Mouse (Mus musculus) frontal cortex, postnatal 25 days (tissue): ENCODE measurements around the gene Olfr113.
"Not testable (repeated sequence)": the region's sequence is repeated elsewhere in the genome, so short reads cannot be mapped to it uniquely, and the experiment has no call there.

Source experiments
- DNase-seq, 2 experiments: peaks; one replicate each; pipeline ENCODE4 v3.0.0; 2022; ENCODE audit warnings: low spot score in 2 of 2

The Olfr113 gene

DNA sequence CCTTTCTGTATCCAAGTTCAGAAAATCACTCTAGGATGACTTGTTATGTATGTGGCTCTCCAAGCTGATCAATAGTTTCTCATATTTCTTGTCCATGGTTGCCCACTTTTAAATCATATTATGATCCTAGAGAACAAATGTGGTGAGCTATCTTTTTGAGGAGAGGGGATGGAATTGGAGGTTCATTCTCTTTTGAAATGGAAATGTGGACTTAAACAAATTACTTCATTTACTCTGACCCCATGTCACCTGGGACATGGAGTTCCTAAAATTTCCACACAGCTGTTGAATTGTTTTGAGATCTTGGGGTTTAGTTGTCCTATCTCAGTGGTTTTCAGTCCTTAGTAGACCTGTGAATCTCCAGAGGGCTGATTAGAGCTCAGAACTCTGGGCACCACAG, at the start of gene Olfr113:
TSS of gene Olfr113 (minus strand) at position 101 of the 400 bp plus-strand sequence.
- no peak for DNase-seq

DNA sequence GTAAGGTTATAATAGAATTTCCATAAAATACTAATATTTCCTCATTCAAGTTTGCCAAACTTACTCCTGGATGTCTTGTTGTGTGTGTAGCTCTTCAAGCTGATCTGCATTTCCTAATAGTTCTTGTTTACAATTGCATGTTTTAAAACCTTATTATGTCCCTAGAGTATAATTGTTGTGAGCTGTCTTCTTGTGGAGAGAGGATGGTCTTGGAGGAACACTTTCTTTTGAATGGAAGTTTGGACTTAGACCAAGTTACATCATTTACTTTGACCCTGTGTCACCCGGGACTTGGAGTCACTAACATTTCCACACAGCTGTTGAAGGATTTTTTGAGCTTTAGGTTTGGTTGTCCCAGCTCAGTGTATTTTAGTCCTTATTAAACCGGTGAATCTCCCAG, 49.5 kb upstream of the Olfr113 start, which contains the start of the genes Olfr115 and Olfr116:
TSS of gene Olfr115 (minus strand) at position 101 of the 400 bp plus-strand sequence.
TSS of gene Olfr116 (minus strand) at position 191 of the 400 bp plus-strand sequence.
- no peak for DNase-seq

DNA sequence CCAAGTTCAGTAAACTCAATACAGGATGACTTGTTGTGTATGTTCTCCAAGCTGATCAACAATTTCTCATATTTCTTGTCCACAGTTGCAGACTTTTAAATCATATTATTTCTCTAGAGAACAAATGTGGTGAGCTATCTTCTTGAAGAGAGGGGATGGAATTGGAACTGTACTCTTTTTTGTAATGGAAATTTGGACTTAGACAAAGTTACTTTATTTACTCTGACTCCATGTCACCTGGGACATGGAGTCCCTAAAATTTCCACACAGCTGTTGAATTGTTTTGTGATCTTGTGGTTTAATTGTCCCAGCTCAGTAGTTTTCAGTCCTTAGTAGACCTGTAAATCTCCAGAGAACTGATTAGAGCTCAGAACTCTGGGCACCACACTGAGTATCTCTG, 15.2 kb upstream of the Olfr113 start, which contains the start of gene Olfr114:
TSS of gene Olfr114 (minus strand) at position 101 of the 400 bp plus-strand sequence.
- no peak for DNase-seq

DNA sequence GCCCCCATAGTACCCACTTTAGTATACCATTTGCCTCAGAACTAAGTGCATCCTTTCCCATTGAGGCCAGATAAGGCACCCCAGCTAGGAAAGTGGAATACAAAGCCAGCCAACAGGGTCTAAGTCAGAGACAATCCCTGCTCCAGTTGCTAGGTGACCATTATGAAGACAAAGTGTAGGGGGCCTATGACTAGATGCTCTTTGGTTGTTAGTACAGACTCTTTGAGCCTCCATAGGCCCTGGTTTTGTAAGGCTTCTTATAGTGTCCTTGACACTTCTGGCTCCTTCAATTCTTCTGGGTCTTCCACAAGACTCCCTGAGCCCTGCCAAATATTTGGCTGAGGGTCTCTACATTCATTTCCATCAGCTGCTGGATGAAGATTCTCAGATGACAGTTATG, 8.1 kb downstream of the Olfr113 start, which contains the start of gene Olfr112:
TSS of gene Olfr112 (minus strand) at position 101 of the 400 bp plus-strand sequence.
- no peak for DNase-seq

DNA sequence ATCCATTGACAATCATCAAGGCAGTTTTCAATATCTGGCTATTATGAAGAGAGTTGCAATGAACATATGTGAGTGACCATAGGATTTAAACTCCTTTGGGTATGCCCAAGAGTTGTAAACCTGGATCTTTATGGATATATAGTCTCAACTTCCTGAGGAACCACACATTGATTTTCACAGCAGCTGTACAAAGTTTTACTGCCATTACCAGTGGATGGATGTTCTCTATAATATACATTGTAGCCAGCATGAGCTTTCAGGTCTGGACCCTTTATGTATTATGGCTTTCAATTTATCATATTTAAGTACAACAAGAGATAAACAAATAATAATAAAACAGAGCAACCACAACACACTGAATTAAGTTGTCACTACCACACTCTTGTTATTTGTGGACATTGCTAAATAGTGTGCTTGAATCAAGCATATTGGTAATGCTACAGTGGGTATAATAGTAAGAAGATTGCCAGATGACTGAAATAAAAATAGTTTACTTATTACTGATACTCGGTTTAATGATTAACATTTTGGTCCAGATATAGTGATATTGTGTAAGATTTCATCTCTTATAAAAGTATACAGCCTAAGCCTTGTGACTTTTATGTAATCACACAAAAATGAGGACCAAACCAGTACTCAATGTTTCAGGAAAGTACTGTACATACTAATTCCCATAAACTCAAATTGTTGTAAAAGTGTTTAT, 18.4 kb downstream of the Olfr113 start:
- no peak for DNase-seq

DNA sequence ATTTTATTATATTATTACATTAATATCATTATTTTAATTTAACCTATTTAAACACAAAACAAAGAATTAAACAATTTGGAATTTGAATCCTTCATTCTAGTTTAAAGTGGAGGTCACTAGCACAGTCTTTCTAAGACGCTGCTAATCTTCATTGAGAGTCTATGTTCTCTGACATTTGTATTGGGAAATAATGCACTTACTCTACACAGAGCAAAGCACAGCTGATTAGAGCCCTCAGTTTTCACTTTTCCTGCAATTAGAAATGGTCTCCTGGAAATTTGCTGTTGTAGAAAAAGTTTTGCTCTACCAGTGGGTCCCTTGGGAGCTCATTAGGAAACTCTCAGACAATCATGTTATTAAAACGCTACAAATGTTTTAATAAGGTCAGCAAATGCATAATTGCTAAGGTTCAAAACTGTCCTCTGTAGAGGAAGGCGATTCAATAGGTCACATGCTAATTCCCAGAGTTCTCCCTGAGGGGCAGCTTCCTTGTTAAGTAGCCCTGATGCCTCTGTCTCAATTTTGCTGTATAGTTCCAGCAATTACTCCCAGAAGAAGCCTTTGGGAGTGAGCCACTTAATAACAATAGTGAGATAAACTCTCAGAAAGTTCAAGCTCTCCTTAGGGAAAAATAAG, 33.5 kb downstream of the Olfr113 start:
- DNase-seq, result no peak

DNA sequence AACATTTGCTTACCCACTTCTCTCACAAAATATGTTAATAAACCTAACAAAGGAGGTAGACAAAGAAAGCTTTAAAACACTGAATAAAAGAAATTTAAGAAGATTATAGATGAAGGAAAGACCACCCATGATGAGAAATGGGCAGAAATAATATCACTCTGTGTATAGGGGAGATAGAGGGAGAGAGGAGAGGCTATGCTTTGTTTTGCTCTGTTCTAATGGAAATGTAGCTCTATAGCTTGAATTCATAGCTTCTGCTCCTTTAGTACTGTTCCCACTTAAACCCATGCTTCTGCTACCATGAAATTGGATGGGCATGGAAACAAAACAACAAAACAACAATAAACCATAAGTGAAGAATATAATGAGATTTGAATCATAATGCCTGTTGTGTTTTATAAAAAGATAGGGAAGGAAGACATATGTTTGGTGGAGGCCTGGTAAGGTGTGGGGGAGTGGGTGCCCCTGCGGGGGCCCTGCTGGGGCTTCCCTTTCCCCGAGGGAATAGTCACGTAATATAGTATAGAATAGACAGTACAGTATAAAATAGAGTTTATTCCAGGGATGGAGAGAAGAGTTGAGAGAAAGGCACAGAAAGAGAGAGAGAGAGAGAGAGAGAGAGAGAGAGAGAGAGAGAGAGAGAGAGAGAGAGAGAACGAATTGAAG, 35.9 kb downstream of the Olfr113 start:
- no peak for DNase-seq

DNA sequence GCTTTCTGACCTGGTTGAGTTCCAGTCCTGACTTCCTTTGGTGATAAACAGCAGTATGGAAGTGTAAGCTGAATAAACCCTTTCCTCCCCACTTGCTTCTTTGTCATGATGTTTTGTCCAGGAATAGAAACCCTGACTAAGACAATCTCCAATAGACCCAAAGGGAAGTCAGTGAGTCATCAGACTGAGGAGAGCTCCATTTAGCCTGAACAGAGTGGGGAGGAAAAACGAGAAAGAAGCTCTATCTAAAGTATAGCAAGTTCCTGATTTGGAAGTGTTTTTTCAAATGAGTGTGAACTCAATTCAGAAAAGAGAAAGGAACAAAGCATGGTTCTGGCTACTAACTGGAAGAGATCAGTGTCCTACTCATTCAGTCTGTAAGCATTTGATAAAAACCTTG, 39.0 kb downstream of the Olfr113 start:
- not testable (repeated sequence) for DNase-seq

DNA sequence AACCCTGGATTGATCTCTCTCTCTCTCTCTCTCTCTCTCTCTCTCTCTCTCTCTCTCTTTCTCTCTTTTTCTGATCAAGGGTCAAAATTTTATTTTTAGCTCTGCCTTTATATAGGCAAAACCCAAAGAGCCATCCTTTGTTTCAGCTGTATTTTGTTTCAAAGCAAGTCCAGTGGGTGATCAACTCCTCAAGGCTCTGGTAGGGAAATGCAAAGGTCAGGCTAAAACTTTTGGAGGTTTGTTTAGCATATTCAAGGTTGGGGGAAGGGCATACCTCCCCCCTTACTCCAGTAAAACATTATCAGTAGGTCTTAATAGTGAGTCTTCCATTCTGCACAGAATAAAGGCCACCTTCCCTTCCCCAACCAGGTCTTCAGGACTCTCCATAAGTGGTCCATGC, 42.3 kb downstream of the Olfr113 start:
- DNase-seq, result no peak

DNA sequence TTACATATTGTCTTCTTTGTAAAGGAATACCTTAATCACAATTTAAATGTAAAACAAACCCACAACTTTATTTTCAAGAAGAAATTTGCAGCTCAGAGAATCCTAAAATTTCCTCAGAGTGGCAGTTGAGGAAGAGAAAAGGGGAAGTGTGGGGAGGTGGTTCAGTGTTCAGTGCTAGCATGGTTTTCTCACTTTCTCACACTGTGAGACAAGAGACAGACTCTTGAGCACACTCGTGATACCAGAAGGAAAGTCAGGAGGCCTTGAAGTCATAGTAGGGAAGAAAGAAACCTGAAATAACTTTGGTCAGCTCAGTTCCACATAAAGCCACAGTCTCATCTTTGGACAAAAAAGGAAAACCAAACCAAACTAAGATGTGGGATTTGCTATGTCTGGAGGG, 52.0 kb downstream of the Olfr113 start:
- not testable (repeated sequence) for DNase-seq

DNA sequence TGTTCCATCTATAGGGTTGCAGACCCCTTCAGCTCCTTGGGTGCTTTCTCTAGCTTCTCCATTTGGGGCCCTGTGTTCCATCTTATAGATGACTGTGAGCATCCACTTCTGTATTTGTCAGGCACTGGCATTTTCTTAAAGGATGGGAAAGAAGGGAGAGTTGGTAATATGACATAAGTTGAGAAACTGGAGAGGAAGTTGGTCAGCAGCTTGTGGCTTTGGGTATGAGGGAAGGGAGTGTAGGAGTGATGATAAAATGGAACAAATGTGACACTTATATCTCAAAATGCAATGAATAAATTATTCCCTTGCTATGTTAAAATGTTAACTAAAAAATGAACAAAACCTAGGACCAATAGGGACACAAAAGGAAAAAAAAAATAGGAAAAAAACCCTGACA, 52.9 kb downstream of the Olfr113 start:
- not testable (repeated sequence) for DNase-seq
